Mouse (Mus musculus): ENCODE measurements around the gene Mrps10. TPM values are rescaled to one million over a fixed set of nuclear protein-coding genes. Genes with fewer than 3 reads are reported as not detected.
"Not testable (repeated sequence)": the region's sequence is repeated elsewhere in the genome, so short reads cannot be mapped to it uniquely, and the experiment has no call there.

Mrps10 gene
- polyA plus RNA-seq, 1 experiment from 2014 or later, result 91.2 TPM

DNA sequence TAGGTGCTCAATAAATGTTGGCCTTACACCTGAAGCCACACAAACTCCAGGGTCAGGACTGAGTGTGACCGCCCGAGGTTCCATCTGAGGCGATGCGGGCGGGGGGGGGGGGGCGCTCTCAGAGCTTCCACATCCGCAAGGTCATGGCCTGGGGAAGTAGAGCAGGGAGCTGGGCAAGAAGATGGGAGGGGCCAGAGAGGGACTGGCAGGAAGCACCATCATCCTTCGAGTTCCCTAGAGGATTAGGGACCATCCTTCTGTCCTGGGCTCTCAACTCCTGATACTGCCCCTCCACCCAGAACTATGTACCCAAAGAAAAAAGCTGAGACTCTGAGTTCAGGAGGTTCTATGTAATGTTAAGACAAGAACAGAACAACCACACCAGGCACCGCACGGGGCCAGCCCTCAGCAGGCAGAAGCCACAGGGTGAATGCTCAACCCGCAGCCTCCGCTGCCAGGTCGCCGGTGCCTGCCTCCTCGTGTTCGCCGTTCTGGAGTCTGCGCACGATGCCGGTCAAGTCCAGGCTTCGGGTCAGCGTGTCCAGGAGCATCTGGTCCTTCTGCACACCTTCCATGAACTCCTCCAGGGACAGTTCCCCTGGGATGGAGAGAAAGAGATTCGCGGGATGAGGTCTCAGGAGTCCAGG lies 25.7 kb downstream of the Mrps10 start:
- peak; percentile 47; the same call in 1 of the 2 replicates for ATAC-seq (ENCODE audit: low FRiP score, low TSS enrichment)
- Histone ChIP-seq H3K36me3 (ENCODE audit: control insufficient read depth, insufficient read depth, low read length) (no peaks in the 10 kb centered on the region), H3K4me2 (replicated peaks; ENCODE audit: low read depth, low read length) (peak overlapping the region; percentile 37), H3K4me1 (ENCODE audit: control insufficient read depth, insufficient read depth, low read length) (peaks cover 7% of the 10 kb centered on the region; the same call in 1 of the 2 replicates), H3K9me3 (ENCODE audit: control insufficient read depth, low read length) (no peaks in the 10 kb centered on the region), H3K27me3 (ENCODE audit: control insufficient read depth, insufficient read depth, low read length) (peaks cover 6% of the 10 kb centered on the region), H3K4me3 (ENCODE audit: low read length) (peak overlapping the region; percentile 17; the same call in 1 of the 2 replicates), H3K9ac (ENCODE audit: low read depth, low read length) (peak overlapping the region; percentile 23; the same call in 1 of the 2 replicates), H3K27ac (ENCODE audit: low read depth, low read length) (no peak overlapping the region)
- WGBS, result 18% methylated on average over 24 of the region's 24 CpGs

DNA sequence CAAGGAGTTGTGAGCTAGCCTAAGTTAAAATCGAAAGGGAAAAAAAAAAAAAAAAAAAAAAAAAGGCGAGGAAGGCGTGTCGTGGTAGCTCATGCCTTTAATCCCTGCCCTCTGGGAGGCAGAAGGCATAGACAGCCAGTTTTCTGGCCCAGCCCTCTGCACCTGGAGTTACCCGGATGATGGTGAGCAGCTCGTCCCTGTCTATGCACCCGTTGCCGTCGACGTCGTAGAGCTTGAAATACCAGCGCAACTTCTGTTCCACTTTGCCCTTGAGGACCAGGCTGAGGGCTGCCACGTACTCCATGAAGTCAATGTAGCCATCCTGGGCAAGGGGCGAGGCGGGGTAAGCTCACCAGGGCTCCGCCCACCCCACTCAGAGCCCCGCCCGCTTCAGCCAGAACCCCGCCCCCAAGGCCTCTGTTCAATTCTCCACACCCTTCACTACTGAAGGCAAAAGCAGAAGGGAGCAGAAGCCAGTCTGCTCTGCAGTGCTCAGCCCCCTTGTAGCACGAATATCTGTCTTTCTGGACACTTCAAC lies 26.8 kb downstream of the Mrps10 start:
- Histone ChIP-seq H3K4me3 (ENCODE audit: low read length) (peak overlapping the region; percentile 17; the same call in 1 of the 2 replicates), H3K4me2 (replicated peaks; ENCODE audit: low read depth, low read length) (peak overlapping the region; percentile 37), H3K4me1 (ENCODE audit: control insufficient read depth, insufficient read depth, low read length) (peaks cover 7% of the 10 kb centered on the region; the same call in 1 of the 2 replicates), H3K27me3 (ENCODE audit: control insufficient read depth, insufficient read depth, low read length) (peaks cover 6% of the 10 kb centered on the region), H3K9me3 (ENCODE audit: control insufficient read depth, low read length) (no peaks in the 10 kb centered on the region), H3K9ac (ENCODE audit: low read depth, low read length) (no peak overlapping the region), H3K27ac (ENCODE audit: low read depth, low read length) (no peak overlapping the region), H3K36me3 (ENCODE audit: control insufficient read depth, insufficient read depth, low read length) (no peaks in the 10 kb centered on the region)
- WGBS, result 3% methylated on average over 19 of the region's 20 CpGs
- peak; percentile 72 for ATAC-seq (ENCODE audit: low FRiP score, low TSS enrichment)

DNA sequence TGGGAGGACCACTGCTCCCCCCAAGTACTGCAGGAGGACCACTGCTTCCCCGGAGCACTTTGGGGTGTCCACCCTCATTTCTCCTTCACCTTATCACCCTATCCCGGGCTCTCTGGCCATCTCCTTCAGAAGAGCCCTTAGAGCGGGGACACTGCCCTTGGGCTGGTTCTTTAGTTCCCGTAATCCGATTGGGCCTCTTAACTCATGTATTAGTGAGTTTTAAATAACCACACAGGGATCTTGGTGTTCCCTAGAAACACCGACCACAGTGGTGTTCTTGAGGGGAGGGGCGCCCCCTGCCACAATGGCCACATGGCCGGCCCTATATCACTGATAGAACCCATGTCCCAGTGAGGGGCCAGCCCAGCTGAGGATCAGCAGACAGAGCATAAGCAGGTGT lies 30.4 kb downstream of the Mrps10 start:
- H3K4me3 ChIP-seq (ENCODE audit: low read length), result no peak overlapping the region
- H3K9ac ChIP-seq (ENCODE audit: low read depth, low read length), result no peak overlapping the region
- peaks cover 7% of the 10 kb centered on the region; the same call in 1 of the 2 replicates for H3K4me1 ChIP-seq (ENCODE audit: control insufficient read depth, insufficient read depth, low read length)
- no peaks in the 10 kb centered on the region for H3K9me3 ChIP-seq (ENCODE audit: control insufficient read depth, low read length)
- ATAC-seq (ENCODE audit: low FRiP score, low TSS enrichment), result no peak
- H3K36me3 ChIP-seq (ENCODE audit: control insufficient read depth, insufficient read depth, low read length), result no peaks in the 10 kb centered on the region
- peaks cover 5% of the 10 kb centered on the region for H3K27me3 ChIP-seq (ENCODE audit: control insufficient read depth, insufficient read depth, low read length)
- 79% methylated on average over 8 of the region's 8 CpGs for WGBS
- H3K4me2 ChIP-seq (replicated peaks; ENCODE audit: low read depth, low read length), result no peak overlapping the region
- H3K27ac ChIP-seq (ENCODE audit: low read depth, low read length), result no peak overlapping the region

DNA sequence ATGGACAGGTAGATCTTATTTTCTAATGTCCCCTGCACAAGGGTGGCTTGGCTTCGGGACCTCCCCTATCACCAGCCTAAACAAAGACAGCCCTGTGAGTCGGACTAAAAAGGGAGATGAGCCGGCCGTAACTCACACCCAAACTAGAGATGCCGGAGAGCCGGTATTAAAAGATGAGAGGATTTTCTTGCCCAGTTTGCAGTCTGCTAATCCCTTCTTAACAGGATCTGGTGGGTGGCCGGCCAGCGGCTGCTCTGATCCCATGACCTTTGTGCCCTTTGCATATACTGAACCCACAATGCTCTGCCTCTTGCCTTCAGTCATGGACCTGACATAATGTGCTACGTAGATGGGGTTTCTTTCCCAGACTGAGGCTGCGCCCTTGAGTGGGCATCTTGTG lies 31.8 kb downstream of the Mrps10 start, which contains the start of gene Guca1a:
Gene Guca1a (minus strand): TSS at position 134 of the 400 bp plus-strand sequence.
- no peaks in the 10 kb centered on the region for H3K4me1 ChIP-seq (ENCODE audit: control insufficient read depth, insufficient read depth, low read length)
- H3K27me3 ChIP-seq (ENCODE audit: control insufficient read depth, insufficient read depth, low read length), result no peaks in the 10 kb centered on the region
- H3K27ac ChIP-seq (ENCODE audit: low read depth, low read length), result no peak within 1 kb of the TSS
- H3K4me3 ChIP-seq (ENCODE audit: low read length), result no peak within 1 kb of the TSS
- no peak within 1 kb of the TSS for H3K4me2 ChIP-seq (replicated peaks; ENCODE audit: low read depth, low read length)
- no peaks in the 10 kb centered on the region for H3K36me3 ChIP-seq (ENCODE audit: control insufficient read depth, insufficient read depth, low read length)
- WGBS, result 66% methylated on average over 10 of the region's 10 CpGs
- no peaks in the 10 kb centered on the region for H3K9me3 ChIP-seq (ENCODE audit: control insufficient read depth, low read length)
- no peak for ATAC-seq (ENCODE audit: low FRiP score, low TSS enrichment)
- no peak within 1 kb of the TSS for H3K9ac ChIP-seq (ENCODE audit: low read depth, low read length)

DNA sequence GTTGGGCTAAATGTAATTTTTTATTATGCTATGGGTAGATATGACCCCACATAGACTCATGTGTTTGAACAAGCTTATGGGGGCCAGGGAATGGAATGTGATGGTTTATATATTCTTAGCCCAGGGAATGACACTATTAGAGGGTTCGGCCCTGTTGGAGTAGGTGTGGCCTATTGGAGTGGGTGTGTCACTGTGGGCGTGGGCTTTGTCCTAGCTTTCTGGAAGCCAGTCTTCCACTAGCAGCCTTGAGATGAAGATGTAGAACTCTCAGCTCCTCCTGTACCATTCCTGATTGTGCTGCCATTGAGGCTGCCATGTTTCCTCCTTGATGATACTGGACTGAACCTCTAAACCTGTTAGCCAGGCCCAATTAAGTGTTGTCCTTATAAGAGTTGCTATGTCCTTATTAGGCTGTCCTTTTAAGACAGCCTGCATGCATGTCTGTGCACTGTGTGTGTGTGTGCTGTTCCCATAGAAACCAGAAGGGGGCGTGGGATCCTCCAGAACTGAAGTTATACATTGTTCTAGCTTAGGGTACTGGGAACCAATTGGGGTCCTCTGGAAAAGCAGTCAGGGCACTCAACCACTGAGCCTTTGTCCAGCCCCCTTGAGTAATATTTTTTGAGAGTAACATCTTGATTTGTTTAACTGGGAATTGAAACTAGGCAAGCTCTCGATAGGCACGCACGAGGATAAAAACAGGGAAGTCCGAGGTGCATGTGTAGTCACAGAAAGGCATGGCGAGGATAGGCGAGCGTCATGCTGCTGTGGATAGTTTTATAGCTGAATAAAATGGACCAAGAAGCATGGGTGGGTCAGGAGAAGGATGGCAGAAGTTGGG lies 39.2 kb downstream of the Mrps10 start:
- no peak overlapping the region for H3K4me3 ChIP-seq (ENCODE audit: low read length)
- H3K36me3 ChIP-seq (ENCODE audit: control insufficient read depth, insufficient read depth, low read length), result no peaks in the 10 kb centered on the region
- no peaks in the 10 kb centered on the region for H3K4me1 ChIP-seq (ENCODE audit: control insufficient read depth, insufficient read depth, low read length)
- WGBS, result 63% methylated on average over 10 of the region's 10 CpGs
- ATAC-seq (ENCODE audit: low FRiP score, low TSS enrichment), result no peak
- no peaks in the 10 kb centered on the region for H3K9me3 ChIP-seq (ENCODE audit: control insufficient read depth, low read length)
- no peak overlapping the region for H3K4me2 ChIP-seq (replicated peaks; ENCODE audit: low read depth, low read length)
- peaks cover 19% of the 10 kb centered on the region for H3K27me3 ChIP-seq (ENCODE audit: control insufficient read depth, insufficient read depth, low read length)
- H3K9ac ChIP-seq (ENCODE audit: low read depth, low read length), result no peak overlapping the region
- H3K27ac ChIP-seq (ENCODE audit: low read depth, low read length), result no peak overlapping the region

DNA sequence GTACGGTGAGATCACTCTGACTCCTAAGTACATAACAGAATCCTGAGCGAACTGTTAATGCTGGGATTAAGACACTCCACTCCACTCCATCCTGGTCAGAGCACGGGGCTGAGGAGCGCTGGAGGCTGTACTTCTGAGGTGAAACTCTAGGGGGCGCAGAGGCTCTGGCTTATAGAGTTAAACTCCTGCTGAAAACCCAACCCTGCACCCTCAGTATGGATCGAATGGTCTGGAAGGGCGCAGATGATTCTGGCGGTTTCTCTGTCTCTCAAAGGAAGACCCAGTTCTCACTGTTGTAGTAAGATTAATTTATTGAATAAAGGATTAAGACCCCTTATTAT lies 39.8 kb downstream of the Mrps10 start:
- 23% methylated on average over 8 of the region's 8 CpGs for WGBS
- Histone ChIP-seq H3K27me3 (ENCODE audit: control insufficient read depth, insufficient read depth, low read length) (peaks cover 19% of the 10 kb centered on the region), H3K4me2 (replicated peaks; ENCODE audit: low read depth, low read length) (no peak overlapping the region), H3K9me3 (ENCODE audit: control insufficient read depth, low read length) (no peaks in the 10 kb centered on the region), H3K36me3 (ENCODE audit: control insufficient read depth, insufficient read depth, low read length) (no peaks in the 10 kb centered on the region), H3K9ac (ENCODE audit: low read depth, low read length) (no peak overlapping the region), H3K4me1 (ENCODE audit: control insufficient read depth, insufficient read depth, low read length) (no peaks in the 10 kb centered on the region), H3K27ac (ENCODE audit: low read depth, low read length) (no peak overlapping the region), H3K4me3 (ENCODE audit: low read length) (no peak overlapping the region)
- 0 out of 2 replicates have a peak, but pooled peaks have one; percentile 40 for ATAC-seq (ENCODE audit: low FRiP score, low TSS enrichment)

DNA sequence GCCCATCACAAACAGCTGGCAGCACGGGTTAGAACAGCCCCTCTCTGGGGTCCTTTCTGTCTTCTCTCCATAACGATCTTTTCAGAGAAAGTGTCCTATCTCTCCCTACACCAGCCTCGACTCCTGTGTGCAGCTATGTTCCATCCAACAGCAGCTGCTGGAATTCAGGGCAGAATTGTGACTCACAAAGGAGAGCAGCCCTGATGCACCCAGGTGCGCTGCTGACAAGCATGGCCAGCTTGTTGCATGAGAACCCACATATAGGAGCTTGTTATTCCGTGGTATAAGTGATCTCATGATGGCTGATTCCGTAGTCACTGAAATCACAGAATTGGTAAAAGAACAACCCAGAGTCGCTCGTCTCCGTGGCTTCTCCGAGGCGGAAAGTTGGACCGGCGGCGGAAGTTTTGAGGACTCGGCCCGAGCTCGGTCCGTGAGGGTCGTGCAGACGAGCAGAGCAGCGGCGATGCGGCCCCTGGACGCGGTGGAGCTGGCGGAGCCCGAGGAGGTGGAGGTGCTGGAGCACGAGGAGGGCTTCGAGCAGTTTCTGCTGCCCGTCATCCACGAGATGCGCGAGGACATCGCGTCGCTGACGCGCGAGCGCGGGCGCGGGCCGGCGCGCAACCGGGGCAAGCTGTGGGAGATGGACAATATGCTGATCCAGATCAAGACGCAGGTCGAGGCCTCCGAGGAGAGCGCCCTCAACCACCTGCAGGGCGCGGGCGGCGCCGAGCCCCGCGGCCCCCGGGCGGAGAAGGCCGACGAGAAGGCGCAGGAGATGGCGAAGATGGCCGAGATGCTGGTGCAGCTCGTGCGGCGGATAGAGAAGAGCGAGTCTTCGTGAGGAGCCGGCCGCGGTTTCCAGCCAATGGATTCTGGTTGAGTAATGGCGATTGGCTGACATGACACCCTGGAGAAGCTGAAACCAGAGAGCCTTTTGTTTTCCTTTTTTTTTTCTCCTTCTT lies 41.5 kb downstream of the Mrps10 start:
- 3% methylated on average over 74 of the region's 74 CpGs for WGBS
- H3K4me2 ChIP-seq (replicated peaks; ENCODE audit: low read depth, low read length), result peak overlapping the region; percentile 57
- H3K27ac ChIP-seq (ENCODE audit: low read depth, low read length); H3K36me3 ChIP-seq (ENCODE audit: control insufficient read depth, insufficient read depth, low read length); H3K4me1 ChIP-seq (ENCODE audit: control insufficient read depth, insufficient read depth, low read length); H3K9me3 ChIP-seq (ENCODE audit: control insufficient read depth, low read length): not testable (repeated sequence)
- H3K9ac ChIP-seq (ENCODE audit: low read depth, low read length), result 0 out of 2 replicates have a peak overlapping the region, but pooled peaks have one; percentile 28
- peak; percentile 22; the same call in 1 of the 2 replicates for ATAC-seq (ENCODE audit: low FRiP score, low TSS enrichment)
- peaks cover 19% of the 10 kb centered on the region for H3K27me3 ChIP-seq (ENCODE audit: control insufficient read depth, insufficient read depth, low read length)
- peak overlapping the region; percentile 34 for H3K4me3 ChIP-seq (ENCODE audit: low read length)

DNA sequence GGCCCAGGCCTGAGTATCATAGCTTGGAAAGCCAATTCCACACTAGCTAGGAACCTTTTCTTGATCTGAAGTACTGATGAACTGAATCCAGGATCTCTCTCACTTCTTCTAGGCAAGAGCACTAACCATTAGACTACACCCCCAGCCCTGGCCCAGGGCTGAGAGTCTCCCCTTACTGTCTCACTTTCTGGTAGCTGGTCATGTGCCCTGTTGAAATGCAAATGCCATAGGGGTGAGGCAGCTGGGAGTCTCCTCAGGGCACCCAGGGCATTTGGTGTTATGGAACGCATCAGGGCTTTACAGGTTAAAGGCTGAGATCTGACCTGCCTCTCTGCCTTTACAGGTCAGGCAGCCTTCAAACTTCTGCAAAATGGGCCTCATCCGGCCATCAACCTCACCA lies 51.5 kb downstream of the Mrps10 start:
- Histone ChIP-seq H3K9me3 (ENCODE audit: control insufficient read depth, low read length) (no peaks in the 10 kb centered on the region), H3K4me1 (ENCODE audit: control insufficient read depth, insufficient read depth, low read length) (0 out of 2 replicates have a peak, but pooled peaks cover 3% of the 10 kb centered on the region), H3K36me3 (ENCODE audit: control insufficient read depth, insufficient read depth, low read length) (no peaks in the 10 kb centered on the region), H3K4me3 (ENCODE audit: low read length) (no peak overlapping the region), H3K27me3 (ENCODE audit: control insufficient read depth, insufficient read depth, low read length) (no peaks in the 10 kb centered on the region), H3K27ac (ENCODE audit: low read depth, low read length) (no peak overlapping the region), H3K9ac (ENCODE audit: low read depth, low read length) (no peak overlapping the region), H3K4me2 (replicated peaks; ENCODE audit: low read depth, low read length) (no peak overlapping the region)
- WGBS, result 71% methylated on average over 2 of the region's 2 CpGs
- no peak for ATAC-seq (ENCODE audit: low FRiP score, low TSS enrichment)
